Mouse (Mus musculus): ENCODE measurements at regions not wholly inside any gene's neighbourhood (a gene's known extent, or its start where the extent isn't known, plus 50 kb on each side); places are given as distances from the start of the nearest gene placed in this dataset.
A peak's percentile ranks its signal among the peaks of the same experiment; 100 is the strongest.
"Not testable (repeated sequence)": the region's sequence is repeated elsewhere in the genome, so short reads cannot be mapped to it uniquely, and the experiment has no call there.

- Histone ChIP-seq H3K4me3 (no peak overlapping the region), H3K27me3 (no peaks in the 10 kb centered on the region), H3K4me1 (no peaks in the 10 kb centered on the region), H3K36me3 (ENCODE audit: poor library complexity, severe bottlenecking) (no peaks in the 10 kb centered on the region), H3K9me3 (replicated peaks) (no peaks in the 10 kb centered on the region), H3K4me2 (no peak overlapping the region), H3K9ac (no peak overlapping the region), H3K27ac (no peak overlapping the region)
- ATAC-seq: peak; percentile 70; the same call in 1 of the 2 replicates
These were observed 51.4 kb upstream of the Dpt start for GRCm38 (mm10) chr1:164744955-164745608.

DNA sequence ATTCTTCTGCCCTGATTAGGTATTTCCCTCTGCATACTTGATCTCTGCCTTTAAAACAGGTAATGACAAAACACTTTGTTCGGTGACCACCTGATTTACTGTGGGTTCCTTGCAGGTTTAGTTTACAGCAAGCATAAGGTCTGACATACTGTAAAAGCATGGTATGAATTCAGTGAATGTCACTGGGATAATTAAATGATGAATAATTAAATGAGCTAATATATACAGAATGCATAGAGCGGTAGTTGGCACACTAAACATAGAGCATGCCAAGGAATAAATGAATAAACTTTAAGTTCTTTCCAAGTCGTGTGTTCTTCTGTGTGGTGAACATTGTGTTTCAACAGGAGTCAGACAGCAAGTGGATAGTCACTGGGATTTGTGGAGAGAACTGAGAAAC is 51.9 kb upstream of the Dpt start:
- Histone ChIP-seq H3K9me3 (replicated peaks) (no peaks in the 10 kb centered on the region), H3K27ac (no peak overlapping the region), H3K36me3 (ENCODE audit: poor library complexity, severe bottlenecking) (no peaks in the 10 kb centered on the region), H3K4me2 (no peak overlapping the region), H3K4me3 (no peak overlapping the region), H3K9ac (no peak overlapping the region), H3K4me1 (no peaks in the 10 kb centered on the region), H3K27me3 (no peaks in the 10 kb centered on the region)
- 79% methylated on average over 3 of the region's 3 CpGs for WGBS
- ATAC-seq: peak; percentile 58; the same call in 1 of the 2 replicates

DNA sequence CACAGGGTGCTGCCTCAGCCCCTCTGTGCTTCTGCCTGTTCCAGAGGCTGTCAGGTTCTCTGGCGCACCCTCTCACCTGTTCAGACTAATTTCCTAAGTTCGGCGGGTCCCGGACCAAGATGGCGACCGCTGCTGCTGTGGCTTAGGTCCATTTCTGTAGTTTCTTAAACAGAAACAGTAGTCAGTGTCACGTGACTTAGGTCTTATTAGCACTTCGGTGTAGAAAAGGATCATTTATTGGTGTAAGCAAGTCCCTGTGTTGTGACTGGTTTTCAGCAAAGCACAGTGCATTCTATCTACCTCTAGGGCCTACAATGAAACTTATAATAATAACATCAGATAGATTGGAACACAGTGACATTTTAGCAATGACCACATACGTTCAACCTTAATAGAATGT is 53.5 kb upstream of the Dpt start:
- H3K27ac ChIP-seq; H3K4me1 ChIP-seq; H3K4me3 ChIP-seq; H3K36me3 ChIP-seq (ENCODE audit: poor library complexity, severe bottlenecking); ATAC-seq; H3K9me3 ChIP-seq (replicated peaks); H3K4me2 ChIP-seq; H3K27me3 ChIP-seq; H3K9ac ChIP-seq: not testable (repeated sequence)
- WGBS: 96% methylated on average over 8 of the region's 9 CpGs

DNA sequence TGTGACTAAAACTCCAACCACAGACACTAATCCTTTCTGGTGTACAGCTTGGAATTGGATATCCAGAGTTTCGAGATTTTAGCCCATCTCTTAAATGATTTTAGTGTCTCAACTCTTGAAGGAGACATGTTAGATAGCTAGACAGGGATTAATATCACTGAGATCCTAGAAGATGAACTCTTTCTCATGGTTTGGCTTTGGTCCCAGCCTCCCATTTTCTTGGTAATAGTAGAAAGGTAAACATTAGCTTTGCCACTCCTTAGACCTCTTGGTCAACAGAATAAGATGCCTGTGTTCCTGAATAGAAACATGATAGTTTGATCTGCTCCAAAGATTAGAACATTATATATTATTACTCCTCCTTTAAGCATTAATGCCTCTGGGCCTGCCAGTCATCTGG is 60.8 kb upstream of the Dpt start:
- Histone ChIP-seq H3K27me3 (no peaks in the 10 kb centered on the region), H3K9me3 (replicated peaks) (no peaks in the 10 kb centered on the region), H3K4me1 (no peaks in the 10 kb centered on the region), H3K9ac (no peak overlapping the region), H3K4me3 (no peak overlapping the region), H3K4me2 (no peak overlapping the region), H3K27ac (no peak overlapping the region), H3K36me3 (ENCODE audit: poor library complexity, severe bottlenecking) (no peaks in the 10 kb centered on the region)
- WGBS: 67% methylated on average over 1 of the region's 1 CpGs
- no peak for ATAC-seq

- Histone ChIP-seq H3K36me3 (ENCODE audit: poor library complexity, severe bottlenecking) (no peaks in the 10 kb centered on the region), H3K27me3 (no peaks in the 10 kb centered on the region), H3K4me3 (no peak overlapping the region), H3K4me1 (no peaks in the 10 kb centered on the region), H3K4me2 (no peak overlapping the region), H3K9me3 (replicated peaks) (no peaks in the 10 kb centered on the region), H3K27ac (no peak overlapping the region), H3K9ac (no peak overlapping the region)
- WGBS: 91% methylated on average over 3 of the region's 3 CpGs
- no peak for ATAC-seq
These were observed 62.7 kb upstream of the Dpt start for GRCm38 (mm10) chr1:164733741-164734140.

- Histone ChIP-seq H3K36me3 (ENCODE audit: poor library complexity, severe bottlenecking) (no peaks in the 10 kb centered on the region), H3K4me1 (0 out of 2 replicates have a peak, but pooled peaks cover 3% of the 10 kb centered on the region), H3K9me3 (replicated peaks) (no peaks in the 10 kb centered on the region), H3K4me3 (no peak overlapping the region), H3K4me2 (no peak overlapping the region), H3K27ac (no peak overlapping the region), H3K27me3 (no peaks in the 10 kb centered on the region), H3K9ac (no peak overlapping the region)
- 0% methylated on average over 1 of the region's 1 CpGs for WGBS
- ATAC-seq: no peak
These were observed 74.4 kb upstream of the Dpt start for GRCm38 (mm10) chr1:164722054-164722453.

GRCm38 (mm10) chr1:164714905-164715304 is 81.5 kb upstream of the Dpt start:
- ATAC-seq: no peak
- H3K4me2 ChIP-seq: no peak overlapping the region
- H3K27me3 ChIP-seq: no peaks in the 10 kb centered on the region
- no peak overlapping the region for H3K4me3 ChIP-seq
- H3K27ac ChIP-seq: no peak overlapping the region
- H3K4me1 ChIP-seq: no peaks in the 10 kb centered on the region
- 86% methylated on average over 2 of the region's 2 CpGs for WGBS
- no peak overlapping the region for H3K9ac ChIP-seq
- no peaks in the 10 kb centered on the region for H3K9me3 ChIP-seq (replicated peaks)
- H3K36me3 ChIP-seq (ENCODE audit: poor library complexity, severe bottlenecking): no peaks in the 10 kb centered on the region

GRCm38 (mm10) chr1:164713798-164714551 is 82.5 kb upstream of the Dpt start:
- no peaks in the 10 kb centered on the region for H3K9me3 ChIP-seq (replicated peaks)
- H3K9ac ChIP-seq: no peak overlapping the region

GRCm38 (mm10) chr1:164712514-164712913 is 83.9 kb upstream of the Dpt start:
- H3K4me2 ChIP-seq: no peak overlapping the region
- peaks cover under 1% of the 10 kb centered on the region; the same call in 1 of the 2 replicates for H3K9me3 ChIP-seq (replicated peaks)
- H3K27me3 ChIP-seq: no peaks in the 10 kb centered on the region
- H3K9ac ChIP-seq: no peak overlapping the region
- H3K27ac ChIP-seq: no peak overlapping the region
- ATAC-seq: no peak
- 90% methylated on average over 3 of the region's 3 CpGs for WGBS
- H3K36me3 ChIP-seq (ENCODE audit: poor library complexity, severe bottlenecking): no peaks in the 10 kb centered on the region
- H3K4me1 ChIP-seq: no peaks in the 10 kb centered on the region
- no peak overlapping the region for H3K4me3 ChIP-seq

More at GRCm38 (mm10) chr1:164713798-164714551, 82.5 kb upstream of the Dpt start:
- no peak overlapping the region for H3K4me3 ChIP-seq
- H3K27me3 ChIP-seq: no peaks in the 10 kb centered on the region
- WGBS: 68% methylated on average over 4 of the region's 4 CpGs
- H3K36me3 ChIP-seq (ENCODE audit: poor library complexity, severe bottlenecking): no peaks in the 10 kb centered on the region
- H3K4me1 ChIP-seq: no peaks in the 10 kb centered on the region
- H3K4me2 ChIP-seq: no peak overlapping the region
- H3K27ac ChIP-seq: no peak overlapping the region
- ATAC-seq: no peak

DNA sequence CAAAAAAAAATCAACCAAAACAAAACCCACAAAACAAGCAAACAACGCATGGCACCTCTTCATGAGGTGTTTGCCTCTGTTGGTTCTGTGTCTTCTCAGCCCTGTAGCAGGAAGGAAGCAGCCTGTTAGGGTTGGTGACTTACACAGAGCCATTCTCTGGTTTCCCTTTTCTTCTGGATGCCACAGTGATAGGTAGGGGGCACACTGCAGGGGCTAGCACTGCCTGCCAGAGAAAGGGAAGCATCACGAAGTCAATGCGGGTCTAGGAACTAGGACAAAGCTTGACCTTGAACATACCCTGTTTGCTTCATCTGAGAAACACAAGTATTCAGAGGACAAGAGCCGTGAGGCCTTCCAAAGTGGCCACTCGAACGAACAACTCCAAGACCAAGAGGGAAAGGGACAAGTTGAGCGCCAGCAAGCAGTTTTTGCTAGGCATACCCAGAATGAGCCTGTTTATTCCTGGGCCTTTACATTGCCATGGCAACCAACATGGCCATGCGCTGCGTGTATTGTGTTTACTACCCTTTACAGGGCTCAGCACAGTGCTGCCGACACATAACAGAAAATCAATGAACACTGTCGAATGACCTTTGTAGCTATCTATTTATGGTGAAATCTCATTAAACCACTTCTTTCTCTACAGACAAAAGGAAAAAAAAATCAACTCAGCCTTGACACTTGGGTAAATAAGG is 91.9 kb upstream of the Dpt start:
- H3K9me3 ChIP-seq (replicated peaks): peaks cover 4% of the 10 kb centered on the region; the same call in 1 of the 2 replicates
- no peak overlapping the region for H3K9ac ChIP-seq
- H3K4me2 ChIP-seq: peak overlapping the region; percentile 24
- H3K27ac ChIP-seq: 0 out of 2 replicates have a peak overlapping the region, but pooled peaks have one; percentile 37
- peaks cover 7% of the 10 kb centered on the region for H3K4me1 ChIP-seq
- no peaks in the 10 kb centered on the region for H3K27me3 ChIP-seq
- no peaks in the 10 kb centered on the region for H3K36me3 ChIP-seq (ENCODE audit: poor library complexity, severe bottlenecking)
- peak; percentile 99 for ATAC-seq
- 25% methylated on average over 11 of the region's 11 CpGs for WGBS
- H3K4me3 ChIP-seq: no peak overlapping the region

GRCm38 (mm10) chr1:164703560-164704131 is 92.8 kb upstream of the Dpt start:
- Histone ChIP-seq H3K9ac (no peak overlapping the region), H3K4me2 (no peak overlapping the region), H3K4me3 (no peak overlapping the region), H3K4me1 (peaks cover 7% of the 10 kb centered on the region), H3K36me3 (ENCODE audit: poor library complexity, severe bottlenecking) (no peaks in the 10 kb centered on the region), H3K9me3 (replicated peaks) (peaks cover 4% of the 10 kb centered on the region; the same call in 1 of the 2 replicates), H3K27ac (no peak overlapping the region), H3K27me3 (no peaks in the 10 kb centered on the region)
- WGBS: 71% methylated on average over 4 of the region's 4 CpGs
- no peak for ATAC-seq

DNA sequence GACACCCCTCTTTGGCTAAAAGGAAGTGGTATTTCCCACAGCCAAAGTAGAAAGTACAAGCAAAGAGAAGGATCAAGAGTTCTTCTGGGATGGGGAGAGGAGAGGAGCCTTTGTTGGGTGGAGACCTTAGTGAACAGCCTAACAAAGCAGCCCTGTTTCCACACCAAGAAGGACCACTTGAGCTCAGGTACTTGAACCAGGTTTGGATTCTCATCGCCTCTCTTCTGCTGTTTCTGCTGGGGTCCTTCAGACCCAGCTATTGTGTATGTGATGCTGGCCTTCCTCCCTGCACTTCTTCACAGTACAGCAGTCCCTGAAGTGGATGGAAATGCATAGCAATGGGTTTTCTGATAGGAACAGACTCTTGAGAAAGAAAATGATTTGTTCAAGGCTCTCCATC is 106.4 kb upstream of the Dpt start:
- ATAC-seq: no peak
- no peaks in the 10 kb centered on the region for H3K27me3 ChIP-seq
- no peaks in the 10 kb centered on the region for H3K36me3 ChIP-seq (ENCODE audit: poor library complexity, severe bottlenecking)
- 67% methylated on average over 1 of the region's 1 CpGs for WGBS
- H3K4me1 ChIP-seq: no peaks in the 10 kb centered on the region
- no peaks in the 10 kb centered on the region for H3K9me3 ChIP-seq (replicated peaks)
- H3K4me3 ChIP-seq: no peak overlapping the region
- no peak overlapping the region for H3K27ac ChIP-seq
- no peak overlapping the region for H3K4me2 ChIP-seq
- no peak overlapping the region for H3K9ac ChIP-seq
